Mouse (Mus musculus): Measurements from ENCODE around the gene Oard1. TPM values are rescaled to one million over a fixed set of nuclear protein-coding genes. Genes with fewer than 3 reads are reported as not detected.

Gene Oard1
- 33.2 and 34.3 TPM in 2 replicates for polyA plus RNA-seq (2015; fragmentation: Nextera tagmentation; extraction: Ambion mirVana)

DNA sequence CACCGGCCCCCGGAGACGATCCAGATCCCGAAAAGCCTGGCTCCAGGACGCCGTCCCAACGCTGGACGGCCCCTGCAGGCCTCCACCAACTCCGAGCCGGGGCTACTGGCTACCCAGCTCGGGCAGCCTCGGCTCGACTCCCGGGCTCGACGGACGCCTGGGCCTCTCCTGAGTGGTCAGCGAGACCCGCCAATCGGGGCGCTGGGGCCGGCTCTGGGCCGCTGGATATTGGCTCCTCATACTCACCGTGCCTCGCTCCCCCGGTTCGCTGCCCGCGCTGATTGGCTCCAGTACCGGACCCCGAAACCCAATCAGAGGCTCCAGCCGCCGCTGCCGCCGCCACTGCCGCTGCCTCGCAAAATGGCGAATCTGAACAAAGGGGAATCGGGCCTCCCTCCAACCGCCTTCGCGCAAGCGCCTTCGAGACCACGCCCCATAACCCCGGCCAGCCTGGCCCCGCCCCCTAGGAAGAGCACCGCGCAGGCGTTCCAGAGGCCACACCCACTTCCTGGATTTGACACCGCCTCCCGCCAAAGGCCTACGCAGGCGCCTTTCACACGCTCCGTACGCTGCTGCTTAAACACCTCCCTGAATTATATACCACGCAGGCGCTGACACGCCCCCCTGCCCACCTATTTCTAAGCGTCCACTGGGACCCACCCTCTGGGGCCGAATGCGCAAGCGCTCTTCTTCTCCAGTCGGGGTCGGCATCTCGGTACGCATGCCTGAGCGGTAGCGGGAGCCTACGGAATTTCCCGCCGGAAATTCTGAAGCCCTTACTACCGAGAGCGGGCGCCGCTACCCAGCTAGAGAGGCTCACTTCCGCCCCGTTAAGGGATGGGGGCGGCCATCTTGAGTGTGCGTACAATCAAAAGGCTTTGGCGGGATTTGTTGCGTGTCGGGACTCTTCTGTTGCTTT lies at the start of gene Oard1, which contains the start of gene Nfya:
TSS of gene Oard1 (plus strand) at position 635 of the 919 bp plus-strand sequence.
TSS of gene Nfya (minus strand) at position 527 of the 919 bp plus-strand sequence.
- WGBS = under 1% methylated on average over 82 of the region's 84 CpGs
- no peaks in the 10 kb centered on the region for H3K27me3 ChIP-seq (replicated peaks; ENCODE audit: control insufficient read depth, insufficient read depth, low read length)
- ATAC-seq = peak; percentile 98
- peak within 1 kb of the TSS; percentile 91 for H3K9ac ChIP-seq (ENCODE audit: low read depth, low read length)
- peak within 1 kb of the TSS; percentile 96 for H3K27ac ChIP-seq (ENCODE audit: low read depth, low read length)
- H3K4me3 ChIP-seq (ENCODE audit: low read length) = peak within 1 kb of the TSS; percentile 67
- H3K4me2 ChIP-seq (ENCODE audit: low read length) = peak within 1 kb of the TSS; percentile 83
- peaks cover 16% of the 10 kb centered on the region for H3K4me1 ChIP-seq (ENCODE audit: control insufficient read depth, insufficient read depth, low read depth, low read length)
- no peaks in the 10 kb centered on the region for H3K36me3 ChIP-seq (ENCODE audit: control insufficient read depth, insufficient read depth, low read length)
- no peaks in the 10 kb centered on the region for H3K9me3 ChIP-seq (ENCODE audit: control insufficient read depth, low read length)

DNA sequence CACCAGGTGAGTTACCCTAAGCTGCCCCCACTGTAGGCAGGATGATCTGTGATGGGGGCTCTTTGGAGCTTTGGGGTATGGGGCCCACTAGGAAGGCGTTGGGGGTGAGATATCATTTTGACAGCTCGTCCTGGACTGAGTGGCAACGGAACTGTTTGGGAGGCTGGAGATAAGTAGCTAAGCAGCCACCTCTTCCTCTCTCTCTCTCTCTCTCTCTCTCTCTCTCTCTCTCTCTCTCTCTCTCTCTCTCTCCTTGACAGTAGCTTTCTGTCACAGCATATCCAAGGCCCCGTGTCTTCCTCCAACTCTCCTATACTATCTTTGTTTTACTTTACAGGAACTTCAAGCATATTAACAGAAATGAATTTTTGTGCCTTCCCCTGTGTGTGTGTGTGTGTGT lies 49.4 kb upstream of the Oard1 start:
- no peak overlapping the region for H3K4me2 ChIP-seq (ENCODE audit: low read length)
- H3K4me1 ChIP-seq (ENCODE audit: control insufficient read depth, insufficient read depth, low read depth, low read length) = no peaks in the 10 kb centered on the region
- H3K27me3 ChIP-seq (replicated peaks; ENCODE audit: control insufficient read depth, insufficient read depth, low read length) = no peaks in the 10 kb centered on the region
- 89% methylated on average over 4 of the region's 4 CpGs for WGBS
- H3K4me3 ChIP-seq (ENCODE audit: low read length) = no peak overlapping the region
- no peaks in the 10 kb centered on the region for H3K9me3 ChIP-seq (ENCODE audit: control insufficient read depth, low read length)
- H3K36me3 ChIP-seq (ENCODE audit: control insufficient read depth, insufficient read depth, low read length) = no peaks in the 10 kb centered on the region
- no peak for ATAC-seq
- no peak overlapping the region for H3K9ac ChIP-seq (ENCODE audit: low read depth, low read length)
- no peak overlapping the region for H3K27ac ChIP-seq (ENCODE audit: low read depth, low read length)

DNA sequence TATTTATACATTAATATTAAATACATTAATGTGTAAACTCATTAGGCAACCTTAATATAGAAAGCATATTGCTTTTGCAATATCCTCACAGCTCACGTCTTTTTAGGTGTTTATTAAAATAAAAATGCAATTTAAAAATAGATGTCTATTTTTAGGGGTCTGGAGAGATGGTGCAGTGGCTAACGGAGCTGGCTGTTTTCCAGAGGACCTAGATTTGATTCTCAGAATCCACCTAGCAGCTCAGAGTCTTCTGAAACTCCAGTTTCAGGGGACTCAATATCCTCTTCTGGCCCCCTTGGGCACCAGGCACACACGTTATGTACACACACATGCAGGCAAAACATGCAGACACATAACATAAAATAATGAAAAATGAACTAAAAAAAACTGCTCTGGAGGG lies 47.5 kb upstream of the Oard1 start:
- Histone ChIP-seq H3K9ac (ENCODE audit: low read depth, low read length) (no peak overlapping the region), H3K4me3 (ENCODE audit: low read length) (no peak overlapping the region), H3K27me3 (replicated peaks; ENCODE audit: control insufficient read depth, insufficient read depth, low read length) (no peaks in the 10 kb centered on the region), H3K4me1 (ENCODE audit: control insufficient read depth, insufficient read depth, low read depth, low read length) (no peaks in the 10 kb centered on the region), H3K36me3 (ENCODE audit: control insufficient read depth, insufficient read depth, low read length) (no peaks in the 10 kb centered on the region), H3K4me2 (ENCODE audit: low read length) (no peak overlapping the region), H3K27ac (ENCODE audit: low read depth, low read length) (no peak overlapping the region), H3K9me3 (ENCODE audit: control insufficient read depth, low read length) (no peaks in the 10 kb centered on the region)
- ATAC-seq = no peak
- 70% methylated on average over 3 of the region's 3 CpGs for WGBS

DNA sequence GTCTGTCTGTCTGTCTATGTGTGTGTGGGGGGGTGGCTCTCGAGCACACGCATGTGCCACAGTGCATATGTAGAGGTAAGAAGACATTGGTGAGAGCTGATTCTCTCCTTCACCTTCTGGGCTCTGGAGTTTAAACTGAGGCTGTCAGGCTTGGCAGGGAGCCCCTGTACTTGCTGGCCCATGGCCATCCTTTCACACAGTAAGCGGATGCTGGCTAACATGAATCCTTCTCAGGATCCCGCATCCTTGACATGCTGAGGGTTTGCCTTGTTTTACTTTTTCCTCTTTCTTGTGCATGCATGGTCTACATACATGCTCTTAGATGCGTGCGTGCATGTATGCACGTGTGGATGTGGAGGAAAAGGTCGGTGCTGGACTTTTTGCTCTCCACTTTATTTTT lies 46.8 kb upstream of the Oard1 start:
- Histone ChIP-seq H3K27me3 (replicated peaks; ENCODE audit: control insufficient read depth, insufficient read depth, low read length) (no peaks in the 10 kb centered on the region), H3K4me2 (ENCODE audit: low read length) (no peak overlapping the region), H3K9me3 (ENCODE audit: control insufficient read depth, low read length) (no peaks in the 10 kb centered on the region), H3K4me1 (ENCODE audit: control insufficient read depth, insufficient read depth, low read depth, low read length) (no peaks in the 10 kb centered on the region), H3K27ac (ENCODE audit: low read depth, low read length) (no peak overlapping the region), H3K4me3 (ENCODE audit: low read length) (no peak overlapping the region), H3K36me3 (ENCODE audit: control insufficient read depth, insufficient read depth, low read length) (no peaks in the 10 kb centered on the region), H3K9ac (ENCODE audit: low read depth, low read length) (no peak overlapping the region)
- 85% methylated on average over 8 of the region's 8 CpGs for WGBS
- ATAC-seq = no peak

DNA sequence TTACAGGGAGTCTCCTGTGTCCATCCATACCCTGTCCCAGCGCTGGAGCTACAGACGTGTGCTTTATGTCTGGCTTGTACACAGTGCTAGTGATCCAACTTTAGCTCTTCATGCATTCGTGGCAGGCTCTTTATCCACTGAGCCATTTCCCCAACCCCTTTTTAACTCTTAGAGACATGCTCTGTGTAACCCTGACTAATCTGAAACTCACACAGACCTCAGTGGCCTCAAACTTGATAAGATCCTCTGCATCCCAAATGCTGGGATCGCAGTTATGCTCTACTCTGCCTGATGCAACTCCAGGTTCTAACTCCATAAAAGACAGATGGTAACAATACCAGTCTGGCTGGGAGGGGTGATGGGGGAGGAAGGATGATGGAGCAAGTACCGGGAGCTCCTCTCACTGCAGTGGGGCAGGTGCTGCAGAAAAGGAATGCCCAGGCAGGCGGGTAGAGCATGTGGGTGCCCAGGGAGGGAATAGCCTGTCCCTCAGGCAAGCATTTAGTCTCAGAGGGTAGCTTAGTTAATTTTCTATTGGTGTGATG lies 46.3 kb upstream of the Oard1 start:
- Histone ChIP-seq H3K9ac (ENCODE audit: low read depth, low read length) (no peak overlapping the region), H3K36me3 (ENCODE audit: control insufficient read depth, insufficient read depth, low read length) (no peaks in the 10 kb centered on the region), H3K27me3 (replicated peaks; ENCODE audit: control insufficient read depth, insufficient read depth, low read length) (no peaks in the 10 kb centered on the region), H3K4me1 (ENCODE audit: control insufficient read depth, insufficient read depth, low read depth, low read length) (no peaks in the 10 kb centered on the region), H3K4me3 (ENCODE audit: low read length) (no peak overlapping the region), H3K4me2 (ENCODE audit: low read length) (no peak overlapping the region), H3K9me3 (ENCODE audit: control insufficient read depth, low read length) (no peaks in the 10 kb centered on the region), H3K27ac (ENCODE audit: low read depth, low read length) (no peak overlapping the region)
- ATAC-seq = no peak
- 71% methylated on average over 6 of the region's 6 CpGs for WGBS

DNA sequence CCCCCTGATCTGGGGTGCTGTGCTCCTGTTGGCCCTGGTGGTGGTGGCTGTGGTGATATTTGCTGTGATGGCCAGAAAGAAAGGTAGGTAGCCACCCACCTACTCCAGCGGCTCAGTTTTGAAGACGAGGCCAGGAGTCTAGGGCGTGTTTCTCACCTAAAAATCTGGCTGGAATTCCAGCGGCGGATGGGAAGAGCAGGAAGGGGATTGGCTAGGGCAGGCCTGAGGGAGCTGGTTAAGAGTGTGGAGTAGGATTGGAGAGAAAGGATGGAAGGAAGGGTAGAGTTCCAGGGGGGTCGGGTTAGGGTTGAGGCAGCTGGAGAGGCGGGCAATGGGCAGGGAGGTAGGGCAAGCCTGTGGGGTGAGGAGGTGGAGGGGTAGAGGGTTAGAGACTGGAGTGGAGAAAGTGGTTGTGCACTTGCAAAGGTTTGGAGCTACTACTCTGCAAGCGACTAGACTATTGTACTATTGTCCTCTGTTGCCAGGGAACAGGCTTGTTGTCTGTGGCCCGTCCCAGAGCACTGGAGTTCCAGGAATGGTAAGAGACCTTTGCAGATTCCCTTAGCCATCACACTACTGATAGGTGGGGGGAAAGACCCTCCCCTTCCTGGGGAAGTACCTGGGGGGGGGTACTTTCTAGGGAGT lies 44.2 kb upstream of the Oard1 start:
- Histone ChIP-seq H3K9me3 (ENCODE audit: control insufficient read depth, low read length) (no peaks in the 10 kb centered on the region), H3K4me1 (ENCODE audit: control insufficient read depth, insufficient read depth, low read depth, low read length) (no peaks in the 10 kb centered on the region), H3K27me3 (replicated peaks; ENCODE audit: control insufficient read depth, insufficient read depth, low read length) (no peaks in the 10 kb centered on the region), H3K4me2 (ENCODE audit: low read length) (no peak overlapping the region), H3K27ac (ENCODE audit: low read depth, low read length) (no peak overlapping the region), H3K4me3 (ENCODE audit: low read length) (no peak overlapping the region), H3K9ac (ENCODE audit: low read depth, low read length) (no peak overlapping the region), H3K36me3 (ENCODE audit: control insufficient read depth, insufficient read depth, low read length) (no peaks in the 10 kb centered on the region)
- ATAC-seq = peak; percentile 30; the same call in 1 of the 2 replicates
- 69% methylated on average over 9 of the region's 9 CpGs for WGBS

DNA sequence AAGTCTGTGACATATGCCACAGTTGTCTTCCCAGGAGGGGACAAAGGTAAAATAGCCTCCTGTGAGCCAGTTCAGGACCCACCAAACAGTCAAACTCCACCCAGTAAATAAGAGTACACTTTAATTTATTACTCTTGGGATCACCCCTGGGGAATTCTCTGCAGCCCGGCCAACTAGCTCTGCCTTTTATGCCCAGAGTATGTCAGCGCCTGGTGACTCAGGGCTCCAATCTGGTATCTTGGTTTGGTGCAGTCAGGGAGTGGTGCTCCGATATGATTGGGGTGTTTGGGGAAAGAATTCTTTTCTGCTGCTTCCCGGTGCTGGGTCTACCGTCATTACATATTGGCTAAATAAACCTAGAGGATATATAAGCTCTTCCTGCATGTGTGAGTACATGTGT lies 43.0 kb upstream of the Oard1 start:
- Histone ChIP-seq H3K4me1 (ENCODE audit: control insufficient read depth, insufficient read depth, low read depth, low read length) (no peaks in the 10 kb centered on the region), H3K27ac (ENCODE audit: low read depth, low read length) (no peak overlapping the region), H3K9me3 (ENCODE audit: control insufficient read depth, low read length) (no peaks in the 10 kb centered on the region), H3K4me3 (ENCODE audit: low read length) (no peak overlapping the region), H3K4me2 (ENCODE audit: low read length) (no peak overlapping the region), H3K27me3 (replicated peaks; ENCODE audit: control insufficient read depth, insufficient read depth, low read length) (no peaks in the 10 kb centered on the region), H3K36me3 (ENCODE audit: control insufficient read depth, insufficient read depth, low read length) (no peaks in the 10 kb centered on the region), H3K9ac (ENCODE audit: low read depth, low read length) (no peak overlapping the region)
- ATAC-seq = no peak
- 92% methylated on average over 5 of the region's 5 CpGs for WGBS

DNA sequence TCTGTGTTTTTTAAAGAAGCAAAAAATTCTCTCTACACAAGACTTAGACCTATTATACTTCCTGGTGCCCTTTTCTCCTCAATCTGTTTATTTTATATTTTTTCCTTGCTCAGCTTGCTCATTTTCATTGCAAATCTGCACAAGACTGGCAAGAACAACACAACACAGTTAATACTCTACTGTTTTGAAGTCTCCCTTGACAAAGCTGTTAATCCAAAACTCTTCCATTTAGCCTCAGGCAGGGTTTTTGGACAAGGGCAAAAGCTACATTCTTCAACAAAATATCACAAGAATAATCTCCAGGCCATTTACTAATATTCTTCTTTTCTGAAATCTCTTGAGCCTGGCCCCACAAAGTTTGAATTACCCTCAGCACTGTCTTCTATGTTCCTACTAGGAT lies 38.2 kb upstream of the Oard1 start:
- no peak overlapping the region for H3K9ac ChIP-seq (ENCODE audit: low read depth, low read length)
- H3K9me3 ChIP-seq (ENCODE audit: control insufficient read depth, low read length) = no peaks in the 10 kb centered on the region
- H3K4me2 ChIP-seq (ENCODE audit: low read length) = no peak overlapping the region
- H3K4me1 ChIP-seq (ENCODE audit: control insufficient read depth, insufficient read depth, low read depth, low read length) = no peaks in the 10 kb centered on the region
- no peak overlapping the region for H3K4me3 ChIP-seq (ENCODE audit: low read length)
- H3K36me3 ChIP-seq (ENCODE audit: control insufficient read depth, insufficient read depth, low read length) = no peaks in the 10 kb centered on the region
- H3K27ac ChIP-seq (ENCODE audit: low read depth, low read length) = no peak overlapping the region
- no peak for ATAC-seq
- H3K27me3 ChIP-seq (replicated peaks; ENCODE audit: control insufficient read depth, insufficient read depth, low read length) = no peaks in the 10 kb centered on the region

DNA sequence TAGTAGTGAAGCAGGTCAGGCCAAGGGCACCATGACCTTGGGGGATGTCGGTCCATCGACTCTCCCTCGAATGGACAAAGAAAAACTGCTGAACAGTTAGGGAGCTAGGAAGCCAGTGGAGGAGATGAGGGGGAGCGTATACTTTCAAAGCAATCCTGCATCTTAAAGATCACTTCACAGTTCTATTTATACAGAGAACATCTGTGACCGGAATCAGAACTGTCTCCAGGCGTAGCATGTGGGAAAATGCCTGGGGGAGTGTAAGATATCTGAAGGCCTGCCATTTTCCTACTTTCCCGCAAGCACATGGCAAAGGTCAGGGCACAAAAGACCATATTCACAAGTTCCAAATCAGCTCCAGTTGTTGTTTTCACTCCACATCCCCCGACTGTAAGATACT lies 36.8 kb upstream of the Oard1 start:
- H3K9me3 ChIP-seq (ENCODE audit: control insufficient read depth, low read length) = no peaks in the 10 kb centered on the region
- 82% methylated on average over 8 of the region's 8 CpGs for WGBS
- H3K27me3 ChIP-seq (replicated peaks; ENCODE audit: control insufficient read depth, insufficient read depth, low read length) = no peaks in the 10 kb centered on the region
- H3K27ac ChIP-seq (ENCODE audit: low read depth, low read length) = no peak overlapping the region
- no peak for ATAC-seq
- H3K4me3 ChIP-seq (ENCODE audit: low read length) = no peak overlapping the region
- no peak overlapping the region for H3K4me2 ChIP-seq (ENCODE audit: low read length)
- H3K36me3 ChIP-seq (ENCODE audit: control insufficient read depth, insufficient read depth, low read length) = no peaks in the 10 kb centered on the region
- H3K4me1 ChIP-seq (ENCODE audit: control insufficient read depth, insufficient read depth, low read depth, low read length) = no peaks in the 10 kb centered on the region
- no peak overlapping the region for H3K9ac ChIP-seq (ENCODE audit: low read depth, low read length)

All from hindbrain, embryonic 16.5 days (tissue).